Mouse (Mus musculus): Measurements from ENCODE around the gene Cul7. TPM values are rescaled to one million over a fixed set of nuclear protein-coding genes. Genes with fewer than 3 reads are reported as not detected.

Gene Cul7
- polyA plus RNA-seq, 1 experiment from 2014 or later: 34.3 TPM

DNA sequence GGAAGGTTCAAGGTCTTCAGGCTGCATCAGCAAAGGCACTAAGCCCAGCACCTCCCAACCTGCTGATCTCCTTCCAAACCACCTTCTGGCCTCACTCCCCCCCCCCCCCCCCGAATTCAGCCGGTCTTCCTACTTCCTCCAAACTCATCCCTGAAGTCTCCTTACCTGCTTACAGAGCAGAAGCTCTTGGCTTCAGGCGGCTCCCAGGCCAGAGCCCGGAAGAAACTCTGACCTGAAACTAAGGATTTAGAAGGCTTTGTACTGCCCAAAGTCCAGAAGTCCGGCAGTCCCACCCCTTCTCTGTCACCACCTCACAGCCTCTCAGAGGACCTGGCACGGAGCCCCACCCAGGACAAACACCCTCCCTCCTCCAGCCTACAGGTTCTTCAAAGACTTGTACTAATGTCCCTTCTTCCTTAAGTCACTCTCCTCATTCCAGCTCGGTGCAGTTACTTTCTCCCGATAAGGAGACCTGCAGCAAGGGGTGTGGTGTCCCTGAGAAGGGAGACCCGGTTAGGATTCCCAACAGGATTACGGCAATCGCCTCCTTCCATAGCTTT, 5.1 kb upstream of the Cul7 start:
- ATAC-seq (ENCODE audit: insufficient number of reproducible peaks, insufficient read depth, low FRiP score, low read depth): no peak
- Histone ChIP-seq H3K4me2 (ENCODE audit: low read length) (peak overlapping the region; percentile 76), H3K4me3 (ENCODE audit: control insufficient read depth in 1 of 2, insufficient read depth in 1 of 2, low read depth in 1 of 2, low read length in 2 of 2) (peak overlapping the region; percentile 90), H3K9ac (ENCODE audit: low read length) (peak overlapping the region; percentile 90), H3K4me1 (ENCODE audit: control insufficient read depth in 2 of 2, insufficient read depth in 2 of 2, low read length in 2 of 2) (peaks cover 6 to 29% of the 10 kb centered on the region in 2 experiments; a peak in 3 of 4 replicates), H3K36me3 (ENCODE audit: control insufficient read depth, insufficient read depth, low read length) (peaks cover 57% of the 10 kb centered on the region), H3K9me3 (ENCODE audit: control insufficient read depth, low read length) (no peaks in the 10 kb centered on the region), H3K27me3 (ENCODE audit: control insufficient read depth, insufficient read depth, low read length) (no peaks in the 10 kb centered on the region), H3K27ac (replicated peaks in 1 of 2; ENCODE audit: control insufficient read depth in 1 of 2, insufficient read depth in 1 of 2, low read depth in 2 of 2, low read length in 2 of 2) (peak overlapping the region; percentile 78)
- WGBS: 8% methylated on average over 11 of the region's 11 CpGs

DNA sequence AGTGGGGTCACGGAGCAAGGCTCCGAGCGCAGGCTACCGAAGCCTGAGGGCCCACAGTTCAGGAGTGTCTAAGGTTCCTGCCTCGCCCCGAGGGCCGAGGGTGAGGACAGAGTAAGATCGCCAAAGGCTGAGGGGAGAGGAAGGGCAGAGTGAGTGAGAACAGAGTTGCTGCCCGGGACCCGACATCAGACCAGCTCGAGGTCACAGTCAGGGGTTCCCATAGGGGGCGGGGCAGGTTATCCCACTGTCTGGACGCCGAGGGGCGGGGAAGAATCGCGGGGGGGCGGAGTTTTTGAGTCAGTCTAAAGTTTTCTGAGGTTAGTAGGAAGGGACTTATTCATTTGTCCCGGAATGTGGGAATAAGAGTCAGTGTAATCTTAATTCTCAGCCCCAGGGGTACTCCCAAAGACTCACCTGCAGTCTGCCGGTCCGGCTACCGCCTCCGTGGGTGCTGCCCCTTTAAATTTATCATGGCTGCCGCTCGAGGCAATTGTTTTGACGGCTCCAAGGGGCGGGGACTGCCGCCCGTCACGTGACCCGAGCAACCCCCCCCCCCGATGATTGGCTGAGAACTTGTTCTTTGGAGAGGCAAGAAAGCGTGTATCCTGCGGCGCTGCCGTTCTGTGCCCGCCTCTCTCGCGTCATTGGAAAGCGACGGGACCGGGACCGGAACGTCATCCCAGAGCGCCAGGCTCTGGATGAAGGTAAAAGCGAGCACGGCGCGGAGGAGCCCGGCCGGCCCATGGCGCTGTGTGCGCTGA, 4.4 kb upstream of the Cul7 start, which contains the start of the genes Klc4 and Mrpl2:
Klc4 (minus strand) TSS at position 462 of the 761 bp plus-strand sequence.
Mrpl2 (plus strand) TSS at position 669 of the 761 bp plus-strand sequence.
- H3K36me3 ChIP-seq (ENCODE audit: control insufficient read depth, insufficient read depth, low read length): peaks cover 50% of the 10 kb centered on the region
- peak within 1 kb of the TSS; percentile 78 to 87 for H3K27ac ChIP-seq (replicated peaks in 1 of 2; ENCODE audit: control insufficient read depth in 1 of 2, insufficient read depth in 1 of 2, low read depth in 2 of 2, low read length in 2 of 2)
- no peaks in the 10 kb centered on the region for H3K27me3 ChIP-seq (ENCODE audit: control insufficient read depth, insufficient read depth, low read length)
- peak; percentile 77 for ATAC-seq (ENCODE audit: insufficient number of reproducible peaks, insufficient read depth, low FRiP score, low read depth)
- under 1% methylated on average over 53 of the region's 53 CpGs for WGBS
- no peaks in the 10 kb centered on the region for H3K9me3 ChIP-seq (ENCODE audit: control insufficient read depth, low read length)
- H3K4me3 ChIP-seq (ENCODE audit: control insufficient read depth in 1 of 2, insufficient read depth in 1 of 2, low read depth in 1 of 2, low read length in 2 of 2): peak within 1 kb of the TSS; percentile 90
- H3K4me1 ChIP-seq (ENCODE audit: control insufficient read depth in 2 of 2, insufficient read depth in 2 of 2, low read length in 2 of 2): peaks cover 6 to 29% of the 10 kb centered on the region in 2 experiments; a peak in 3 of 4 replicates
- peak within 1 kb of the TSS; percentile 90 for H3K9ac ChIP-seq (ENCODE audit: low read length)
- peak within 1 kb of the TSS; percentile 76 for H3K4me2 ChIP-seq (ENCODE audit: low read length)

DNA sequence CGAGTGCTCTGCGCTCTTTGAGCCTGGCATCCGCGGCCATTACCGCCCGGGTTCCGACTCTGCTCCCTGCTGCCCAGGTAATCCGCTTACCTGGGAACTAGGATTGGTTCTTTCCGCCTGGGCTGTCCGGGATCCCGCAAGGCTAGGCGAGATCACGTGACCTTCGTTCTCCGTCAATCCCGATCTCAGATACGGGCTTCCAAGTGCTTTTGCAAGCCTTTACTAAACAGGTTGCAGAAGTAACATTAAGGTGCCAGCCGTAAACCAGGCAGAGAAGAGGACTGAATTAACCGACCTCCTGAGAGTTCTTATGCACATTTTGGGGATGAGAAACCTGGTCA, 3.8 kb upstream of the Cul7 start:
- H3K4me2 ChIP-seq (ENCODE audit: low read length): peak overlapping the region; percentile 76
- peak overlapping the region; percentile 90 for H3K9ac ChIP-seq (ENCODE audit: low read length)
- under 1% methylated on average over 19 of the region's 19 CpGs for WGBS
- H3K36me3 ChIP-seq (ENCODE audit: control insufficient read depth, insufficient read depth, low read length): peaks cover 44% of the 10 kb centered on the region
- H3K27ac ChIP-seq (replicated peaks in 1 of 2; ENCODE audit: control insufficient read depth in 1 of 2, insufficient read depth in 1 of 2, low read depth in 2 of 2, low read length in 2 of 2): peak overlapping the region; percentile 56 to 87
- H3K9me3 ChIP-seq (ENCODE audit: control insufficient read depth, low read length): no peaks in the 10 kb centered on the region
- no peak for ATAC-seq (ENCODE audit: insufficient number of reproducible peaks, insufficient read depth, low FRiP score, low read depth)
- peak overlapping the region; percentile 64 to 90 for H3K4me3 ChIP-seq (ENCODE audit: control insufficient read depth in 1 of 2, insufficient read depth in 1 of 2, low read depth in 1 of 2, low read length in 2 of 2)
- H3K27me3 ChIP-seq (ENCODE audit: control insufficient read depth, insufficient read depth, low read length): no peaks in the 10 kb centered on the region
- H3K4me1 ChIP-seq (ENCODE audit: control insufficient read depth in 2 of 2, insufficient read depth in 2 of 2, low read length in 2 of 2): peaks cover 11 to 33% of the 10 kb centered on the region in 2 experiments

DNA sequence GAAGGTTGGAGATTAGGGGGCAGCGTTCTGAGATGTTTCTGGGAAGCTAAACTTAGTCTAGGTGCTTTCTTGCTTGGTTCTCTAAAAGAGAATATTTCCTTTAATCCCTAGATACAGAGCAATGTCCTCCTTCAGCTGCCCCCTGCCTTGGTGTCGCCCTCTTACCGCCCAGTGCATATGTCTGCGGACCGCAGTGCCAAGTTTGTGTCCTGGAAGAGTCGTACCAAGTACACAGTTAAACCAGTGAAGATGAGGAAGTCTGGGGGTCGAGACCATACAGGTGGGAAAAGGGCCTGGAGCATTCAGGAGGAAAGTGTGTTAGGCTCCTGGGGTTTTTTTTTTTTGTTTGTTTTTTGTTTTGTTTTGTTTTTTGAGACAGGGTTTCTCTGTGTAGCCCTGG, 2.9 kb upstream of the Cul7 start:
- Histone ChIP-seq H3K27me3 (ENCODE audit: control insufficient read depth, insufficient read depth, low read length) (no peaks in the 10 kb centered on the region), H3K4me1 (ENCODE audit: control insufficient read depth in 2 of 2, insufficient read depth in 2 of 2, low read length in 2 of 2) (peaks cover 20 to 43% of the 10 kb centered on the region in 2 experiments), H3K4me3 (ENCODE audit: control insufficient read depth in 1 of 2, insufficient read depth in 1 of 2, low read depth in 1 of 2, low read length in 2 of 2) (no peak overlapping the region), H3K36me3 (ENCODE audit: control insufficient read depth, insufficient read depth, low read length) (peaks cover 37% of the 10 kb centered on the region), H3K4me2 (ENCODE audit: low read length) (peak overlapping the region; percentile 76; the same call in 1 of the 2 replicates), H3K27ac (replicated peaks in 1 of 2; ENCODE audit: control insufficient read depth in 1 of 2, insufficient read depth in 1 of 2, low read depth in 2 of 2, low read length in 2 of 2) (no peak overlapping the region), H3K9me3 (ENCODE audit: control insufficient read depth, low read length) (no peaks in the 10 kb centered on the region), H3K9ac (ENCODE audit: low read length) (no peak overlapping the region)
- no peak for ATAC-seq (ENCODE audit: insufficient number of reproducible peaks, insufficient read depth, low FRiP score, low read depth)
- WGBS: 88% methylated on average over 7 of the region's 7 CpGs

DNA sequence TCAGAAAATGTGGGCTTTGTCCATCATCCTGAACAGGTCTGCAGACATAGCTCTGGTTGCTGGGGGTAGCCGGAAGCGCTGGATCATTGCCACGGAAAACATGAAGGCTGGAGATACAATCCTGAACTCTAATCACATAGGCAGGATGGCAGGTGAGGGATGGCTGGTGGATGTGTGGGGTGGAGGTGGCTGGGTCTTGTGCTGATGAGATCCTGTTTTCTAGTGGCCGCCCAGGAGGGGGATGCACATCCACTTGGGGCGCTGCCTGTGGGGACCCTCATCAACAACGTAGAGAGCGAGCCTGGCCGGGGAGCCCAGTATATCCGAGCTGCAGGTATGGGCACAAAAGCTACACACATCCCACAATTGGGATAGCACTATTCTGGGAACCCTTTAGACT, 1.7 kb upstream of the Cul7 start:
- Histone ChIP-seq H3K4me3 (ENCODE audit: control insufficient read depth in 1 of 2, insufficient read depth in 1 of 2, low read depth in 1 of 2, low read length in 2 of 2) (no peak overlapping the region), H3K9me3 (ENCODE audit: control insufficient read depth, low read length) (no peaks in the 10 kb centered on the region), H3K9ac (ENCODE audit: low read length) (no peak overlapping the region), H3K4me2 (ENCODE audit: low read length) (no peak overlapping the region), H3K36me3 (ENCODE audit: control insufficient read depth, insufficient read depth, low read length) (peaks cover 39% of the 10 kb centered on the region), H3K27me3 (ENCODE audit: control insufficient read depth, insufficient read depth, low read length) (no peaks in the 10 kb centered on the region), H3K4me1 (ENCODE audit: control insufficient read depth in 2 of 2, insufficient read depth in 2 of 2, low read length in 2 of 2) (peaks cover 23 to 47% of the 10 kb centered on the region in 2 experiments), H3K27ac (replicated peaks in 1 of 2; ENCODE audit: control insufficient read depth in 1 of 2, insufficient read depth in 1 of 2, low read depth in 2 of 2, low read length in 2 of 2) (no peak overlapping the region)
- ATAC-seq (ENCODE audit: insufficient number of reproducible peaks, insufficient read depth, low FRiP score, low read depth): no peak
- WGBS: 94% methylated on average over 9 of the region's 9 CpGs

DNA sequence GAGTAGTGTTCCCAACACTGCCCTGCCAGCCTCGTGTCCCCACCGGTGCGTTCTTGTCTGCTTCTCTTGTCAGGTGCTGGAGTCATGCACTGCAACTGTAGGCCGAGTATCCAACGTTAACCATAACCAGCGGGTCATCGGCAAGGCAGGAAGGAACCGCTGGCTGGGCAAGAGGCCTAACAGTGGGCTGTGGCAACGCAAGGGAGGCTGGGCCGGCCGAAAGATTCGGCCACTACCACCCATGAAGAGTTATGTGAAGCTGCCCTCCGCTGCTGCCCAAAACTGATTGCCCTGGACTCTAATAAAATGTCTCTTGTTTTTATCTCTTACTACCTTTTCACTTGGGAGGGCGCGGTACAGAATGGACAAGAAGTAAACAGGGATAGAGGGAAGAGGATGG, 326 bp upstream of the Cul7 start:
- Histone ChIP-seq H3K4me1 (ENCODE audit: control insufficient read depth in 2 of 2, insufficient read depth in 2 of 2, low read length in 2 of 2) (peaks cover 23 to 42% of the 10 kb centered on the region in 2 experiments), H3K36me3 (ENCODE audit: control insufficient read depth, insufficient read depth, low read length) (peaks cover 46% of the 10 kb centered on the region), H3K27me3 (ENCODE audit: control insufficient read depth, insufficient read depth, low read length) (no peaks in the 10 kb centered on the region), H3K4me2 (ENCODE audit: low read length) (peak overlapping the region; percentile 82), H3K4me3 (ENCODE audit: control insufficient read depth in 1 of 2, insufficient read depth in 1 of 2, low read depth in 1 of 2, low read length in 2 of 2) (peak overlapping the region; percentile 76 to 91), H3K9me3 (ENCODE audit: control insufficient read depth, low read length) (no peaks in the 10 kb centered on the region), H3K27ac (replicated peaks in 1 of 2; ENCODE audit: control insufficient read depth in 1 of 2, insufficient read depth in 1 of 2, low read depth in 2 of 2, low read length in 2 of 2) (peak overlapping the region; percentile 98), H3K9ac (ENCODE audit: low read length) (peak overlapping the region; percentile 94)
- no peak for ATAC-seq (ENCODE audit: insufficient number of reproducible peaks, insufficient read depth, low FRiP score, low read depth)
- WGBS: 28% methylated on average over 15 of the region's 15 CpGs

DNA sequence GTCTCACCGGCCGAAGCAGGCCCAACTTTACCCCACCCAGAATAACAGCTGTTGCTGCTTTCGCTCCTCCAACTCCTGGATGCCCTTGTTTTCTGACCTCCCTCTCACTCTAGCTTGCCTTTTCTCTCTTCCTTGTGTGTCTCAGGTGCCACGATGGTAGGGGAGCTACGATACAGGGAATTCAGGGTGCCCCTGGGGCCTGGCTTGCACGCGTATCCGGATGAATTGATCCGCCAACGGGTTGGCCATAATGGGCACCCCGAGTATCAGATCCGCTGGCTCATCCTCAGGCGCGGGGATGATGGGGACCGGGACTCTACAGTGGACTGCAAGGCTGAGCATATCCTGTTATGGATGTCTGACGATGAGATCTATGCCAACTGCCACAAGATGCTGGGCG, 1.2 kb downstream of the Cul7 start:
- H3K27me3 ChIP-seq (ENCODE audit: control insufficient read depth, insufficient read depth, low read length): no peaks in the 10 kb centered on the region
- peak overlapping the region; percentile 76 to 91 for H3K4me3 ChIP-seq (ENCODE audit: control insufficient read depth in 1 of 2, insufficient read depth in 1 of 2, low read depth in 1 of 2, low read length in 2 of 2)
- no peaks in the 10 kb centered on the region for H3K9me3 ChIP-seq (ENCODE audit: control insufficient read depth, low read length)
- ATAC-seq (ENCODE audit: insufficient number of reproducible peaks, insufficient read depth, low FRiP score, low read depth): no peak
- 60% methylated on average over 17 of the region's 17 CpGs for WGBS
- peak overlapping the region; percentile 82 for H3K4me2 ChIP-seq (ENCODE audit: low read length)
- peaks cover 21 to 36% of the 10 kb centered on the region in 2 experiments for H3K4me1 ChIP-seq (ENCODE audit: control insufficient read depth in 2 of 2, insufficient read depth in 2 of 2, low read length in 2 of 2)
- peaks cover 60% of the 10 kb centered on the region for H3K36me3 ChIP-seq (ENCODE audit: control insufficient read depth, insufficient read depth, low read length)
- H3K27ac ChIP-seq (replicated peaks in 1 of 2; ENCODE audit: control insufficient read depth in 1 of 2, insufficient read depth in 1 of 2, low read depth in 2 of 2, low read length in 2 of 2): peak overlapping the region; percentile 98
- peak overlapping the region; percentile 94 for H3K9ac ChIP-seq (ENCODE audit: low read length)

Data from heart, embryonic 14.5 days (tissue).